Mouse (Mus musculus) hindbrain, embryonic 14.5 days (tissue): ENCODE data around the gene Tipin. TPM values are rescaled to one million over a fixed set of nuclear protein-coding genes. Genes with fewer than 3 reads are reported as not detected.
"Not testable (repeated sequence)": the region's sequence is repeated elsewhere in the genome, so short reads cannot be mapped to it uniquely, and the experiment has no call there.

Experiments
- ATAC-seq: fragments of 200-750 bp; cut with Nextera tagmentation; 2 replicates; pipeline ENCODE4 v1.8.0; 2017; ENCODE audit warnings: moderate number of reproducible peaks, mild to moderate bottlenecking, moderate TSS enrichment, moderate library complexity; ENCODE audit not compliant: low FRiP score
- DNase-seq: peaks from one replicate; pipeline ENCODE4 v3.0.0-alpha.2; 2015; ENCODE audit warnings: low spot score
- H3K27ac ChIP-seq: fragments of 300-500 bp; sonication (generic); 2 replicates; pipeline ENCODE4 v1.5.1; 2014; ENCODE audit warnings: mild to moderate bottlenecking, moderate library complexity
- H3K27me3 ChIP-seq: fragments of 300-500 bp; sonication (generic); 2 replicates; pipeline ENCODE4 v1.6.1; 2014; ENCODE audit warnings: mild to moderate bottlenecking, low read length, mixed read lengths; ENCODE audit not compliant: control insufficient read depth, insufficient read depth
- H3K36me3 ChIP-seq: fragments of 300-500 bp; sonication (generic); replicated peaks from 2 replicates; pipeline ENCODE4 v1.6.1; 2014; ENCODE audit not compliant: control insufficient read depth, insufficient read depth
- H3K4me1 ChIP-seq: fragments of 300-500 bp; sonication (generic); replicated peaks from 2 replicates; pipeline ENCODE4 v1.6.1; 2014; ENCODE audit warnings: antibody characterized with exemption, low read length, mixed read lengths; ENCODE audit not compliant: control insufficient read depth, insufficient read depth
- H3K4me2 ChIP-seq: fragments of 300-500 bp; sonication (generic); replicated peaks from 2 replicates; pipeline ENCODE4 v1.6.1; 2014; ENCODE audit warnings: mild to moderate bottlenecking, moderate library complexity
- H3K4me3 ChIP-seq: fragments of 300-500 bp; sonication (generic); replicated peaks from 2 replicates; pipeline ENCODE4 v1.5.1; 2014; ENCODE audit warnings: mild to moderate bottlenecking, low read length
- H3K9ac ChIP-seq: fragments of 300-500 bp; sonication (generic); 2 replicates; pipeline ENCODE4 v1.6.1; 2014
- H3K9me3 ChIP-seq: fragments of 300-500 bp; sonication (generic); 2 replicates; pipeline ENCODE4 v1.6.1; 2016; ENCODE audit warnings: low read length; ENCODE audit not compliant: control insufficient read depth
- WGBS: fragments of 180-500 bp; shearing (Covaris S2); extraction: QIAGEN DNeasy Blood & Tissue Kit; methylation state at CpG from one replicate; pipeline ENCODE4 v1.1.7; 2014; 5-methylcytosine and 5-hydroxymethylcytosine counted together
- polyA plus RNA-seq: library from polyadenylated mRNA; unstranded; fragments of >200 nt; fragmentation: Nextera tagmentation; extraction: Ambion mirVana; gene quantifications from 2 replicates; pipeline ENCODE4 v1.2.1, GENCODE M21; 2014

The Tipin gene
- polyA plus RNA-seq, 1 experiment from 2014 or later, result 73.3 TPM

- Histone ChIP-seq H3K4me1 (no peaks in the 10 kb centered on the region), H3K9ac (no peak overlapping the region), H3K27ac (no peak overlapping the region), H3K4me2 (no peak overlapping the region), H3K4me3 (no peak overlapping the region), H3K27me3 (no peaks in the 10 kb centered on the region), H3K36me3 (no peaks in the 10 kb centered on the region), H3K9me3 (no peaks in the 10 kb centered on the region)
- 94% methylated on average over 1 of the region's 1 CpGs for WGBS
- no peak for DNase-seq
- ATAC-seq, result no peak
These were observed 14.2 kb upstream of the Tipin start for GRCm38 (mm10) chr9:64267231-64267630.

- DNase-seq (no peak), ATAC-seq (no peak)
- Histone ChIP-seq H3K27ac (no peak overlapping the region), H3K4me2 (no peak overlapping the region), H3K4me3 (no peak overlapping the region), H3K9ac (no peak overlapping the region), H3K9me3 (no peaks in the 10 kb centered on the region), H3K36me3 (no peaks in the 10 kb centered on the region), H3K4me1 (no peaks in the 10 kb centered on the region), H3K27me3 (no peaks in the 10 kb centered on the region)
- WGBS, result 91% methylated on average over 10 of the region's 10 CpGs
These were observed 13.2 kb upstream of the Tipin start for GRCm38 (mm10) chr9:64268196-64268595.

GRCm38 (mm10) chr9:64268836-64269235, 12.5 kb upstream of the Tipin start:
- not testable (repeated sequence) for DNase-seq, ATAC-seq
- 97% methylated on average over 8 of the region's 8 CpGs for WGBS

GRCm38 (mm10) chr9:64271249-64271648, 10.1 kb upstream of the Tipin start:
- WGBS, result 62% methylated on average over 3 of the region's 3 CpGs
- H3K27me3 ChIP-seq, result no peaks in the 10 kb centered on the region
- H3K4me2 ChIP-seq, result no peak overlapping the region
- no peaks in the 10 kb centered on the region for H3K9me3 ChIP-seq
- H3K27ac ChIP-seq, result no peak overlapping the region
- ATAC-seq, result no peak
- H3K9ac ChIP-seq, result no peak overlapping the region
- no peaks in the 10 kb centered on the region for H3K36me3 ChIP-seq
- no peaks in the 10 kb centered on the region for H3K4me1 ChIP-seq
- no peak for DNase-seq
- H3K4me3 ChIP-seq, result no peak overlapping the region

More at GRCm38 (mm10) chr9:64268836-64269235, 12.5 kb upstream of the Tipin start:
- H3K27me3 ChIP-seq, H3K36me3 ChIP-seq, H3K4me3 ChIP-seq, H3K4me2 ChIP-seq, H3K4me1 ChIP-seq, H3K27ac ChIP-seq, H3K9me3 ChIP-seq, H3K9ac ChIP-seq: not testable (repeated sequence)

- no peak overlapping the region for H3K4me2 ChIP-seq
- 52% methylated on average over 7 of the region's 7 CpGs for WGBS
- H3K9me3 ChIP-seq, result no peaks in the 10 kb centered on the region
- H3K27ac ChIP-seq, result no peak overlapping the region
- no peaks in the 10 kb centered on the region for H3K27me3 ChIP-seq
- ATAC-seq, result no peak
- DNase-seq, result no peak
- no peak overlapping the region for H3K9ac ChIP-seq
- H3K4me3 ChIP-seq, result no peak overlapping the region
- no peaks in the 10 kb centered on the region for H3K36me3 ChIP-seq
- no peaks in the 10 kb centered on the region for H3K4me1 ChIP-seq
These were observed 8.8 kb upstream of the Tipin start for GRCm38 (mm10) chr9:64272611-64273010.

GRCm38 (mm10) chr9:64273757-64274156, 7.6 kb upstream of the Tipin start:
- DNase-seq, result no peak
- H3K4me1 ChIP-seq, result no peaks in the 10 kb centered on the region
- 67% methylated on average over 4 of the region's 4 CpGs for WGBS
- ATAC-seq, result no peak
- H3K4me2 ChIP-seq, result no peak overlapping the region
- H3K9ac ChIP-seq, result no peak overlapping the region
- H3K36me3 ChIP-seq, result no peaks in the 10 kb centered on the region
- H3K27ac ChIP-seq, result no peak overlapping the region
- H3K9me3 ChIP-seq, result no peaks in the 10 kb centered on the region
- no peak overlapping the region for H3K4me3 ChIP-seq
- no peaks in the 10 kb centered on the region for H3K27me3 ChIP-seq

- no peaks in the 10 kb centered on the region for H3K36me3 ChIP-seq
- ATAC-seq (no peak), DNase-seq (no peak)
- no peak overlapping the region for H3K27ac ChIP-seq
- H3K27me3 ChIP-seq, result no peaks in the 10 kb centered on the region
- WGBS, result 75% methylated on average over 4 of the region's 4 CpGs
- H3K4me1 ChIP-seq, result no peaks in the 10 kb centered on the region
- H3K4me2 ChIP-seq, result no peak overlapping the region
- no peak overlapping the region for H3K4me3 ChIP-seq
- H3K9me3 ChIP-seq, result no peaks in the 10 kb centered on the region
- no peak overlapping the region for H3K9ac ChIP-seq
These were observed 7.1 kb upstream of the Tipin start for GRCm38 (mm10) chr9:64274291-64274690.

- Histone ChIP-seq H3K4me2 (no peak overlapping the region), H3K9me3 (no peaks in the 10 kb centered on the region), H3K4me1 (no peaks in the 10 kb centered on the region), H3K27ac (no peak overlapping the region), H3K4me3 (no peak overlapping the region), H3K27me3 (no peaks in the 10 kb centered on the region), H3K36me3 (no peaks in the 10 kb centered on the region), H3K9ac (no peak overlapping the region)
- 79% methylated on average over 1 of the region's 1 CpGs for WGBS
- ATAC-seq, result no peak
- no peak for DNase-seq
These were observed 6.5 kb upstream of the Tipin start for GRCm38 (mm10) chr9:64274919-64275318.

GRCm38 (mm10) chr9:64277706-64278105, 3.7 kb upstream of the Tipin start:
- Histone ChIP-seq H3K36me3 (no peaks in the 10 kb centered on the region), H3K4me3 (no peak overlapping the region), H3K27ac (no peak overlapping the region), H3K4me1 (peaks cover 6% of the 10 kb centered on the region; the same call in 1 of the 2 replicates), H3K4me2 (no peak overlapping the region), H3K27me3 (no peaks in the 10 kb centered on the region), H3K9me3 (no peaks in the 10 kb centered on the region), H3K9ac (no peak overlapping the region)
- peak; percentile 82 for DNase-seq
- WGBS, result 77% methylated on average over 8 of the region's 8 CpGs
- ATAC-seq, result no peak

GRCm38 (mm10) chr9:64278665-64279310, 2.6 kb upstream of the Tipin start:
- Histone ChIP-seq H3K4me3 (no peak overlapping the region), H3K27me3 (no peaks in the 10 kb centered on the region), H3K9me3 (no peaks in the 10 kb centered on the region), H3K36me3 (no peaks in the 10 kb centered on the region), H3K9ac (no peak overlapping the region), H3K4me1 (peaks cover 6% of the 10 kb centered on the region; the same call in 1 of the 2 replicates), H3K27ac (no peak overlapping the region), H3K4me2 (no peak overlapping the region)
- ATAC-seq, result no peak
- WGBS, result 97% methylated on average over 6 of the region's 6 CpGs
- DNase-seq, result no peak
